Mouse (Mus musculus) forebrain, embryonic 16.5 days (tissue): ENCODE results near the gene Trim47. TPM values are rescaled to one million over a fixed set of nuclear protein-coding genes. Genes with fewer than 3 reads are reported as not detected.

Experiments used
- ATAC-seq: fragments of 200-750 bp; cut with Nextera tagmentation; 2 replicates; pipeline ENCODE4 v1.8.0; 2017; ENCODE audit warnings: mild to moderate bottlenecking, moderate library complexity
- H3K27ac ChIP-seq: fragments of 300-500 bp; sonication (generic); 2 replicates; pipeline ENCODE4 v1.5.1; 2014; ENCODE audit warnings: low read length, control low read depth
- H3K27me3 ChIP-seq: fragments of 300-500 bp; sonication (generic); replicated peaks from 2 replicates; pipeline ENCODE4 v1.6.1; 2014; ENCODE audit warnings: low read length; ENCODE audit not compliant: control insufficient read depth, insufficient read depth
- H3K36me3 ChIP-seq: fragments of 300-500 bp; sonication (generic); 2 replicates; pipeline ENCODE4 v1.6.1; 2014; ENCODE audit not compliant: control insufficient read depth, insufficient read depth
- H3K4me1 ChIP-seq: fragments of 300-500 bp; sonication (generic); replicated peaks from 2 replicates; pipeline ENCODE4 v1.6.1; 2014; ENCODE audit warnings: low read length; ENCODE audit not compliant: control insufficient read depth, insufficient read depth
- H3K4me2 ChIP-seq: fragments of 300-500 bp; sonication (generic); 2 replicates; pipeline ENCODE4 v1.6.1; 2014; ENCODE audit warnings: mild to moderate bottlenecking, low read length, control low read depth
- H3K4me3 ChIP-seq: fragments of 300-500 bp; sonication (generic); replicated peaks from 2 replicates; pipeline ENCODE4 v1.5.1; 2014; ENCODE audit warnings: mild to moderate bottlenecking, low read length, control low read depth
- H3K9ac ChIP-seq: fragments of 300-500 bp; sonication (generic); replicated peaks from 2 replicates; pipeline ENCODE4 v1.6.1; 2014; ENCODE audit warnings: low read depth, low read length, control low read depth
- H3K9me3 ChIP-seq: fragments of 300-500 bp; sonication (generic); 2 replicates; pipeline ENCODE4 v1.6.1; 2016; ENCODE audit warnings: low read length; ENCODE audit not compliant: control insufficient read depth
- WGBS: fragments of 180-500 bp; shearing (Covaris S2); extraction: QIAGEN DNeasy Blood & Tissue Kit; methylation state at CpG from one replicate; pipeline ENCODE4 v1.1.7; 2014; 5-methylcytosine and 5-hydroxymethylcytosine counted together
- polyA plus RNA-seq: library from polyadenylated mRNA; unstranded; fragments of >200 nt; fragmentation: Nextera tagmentation; extraction: Ambion mirVana; gene quantifications from 2 replicates; pipeline ENCODE4 v1.2.1, GENCODE M21; 2015

Gene Trim47
- polyA plus RNA-seq, 1 experiment from 2014 or later: 6.6 TPM

- Histone ChIP-seq H3K9ac (no peak overlapping the region), H3K27ac (no peak overlapping the region), H3K36me3 (peaks cover 17% of the 10 kb centered on the region; the same call in 1 of the 2 replicates), H3K4me3 (no peak overlapping the region), H3K9me3 (no peaks in the 10 kb centered on the region), H3K27me3 (no peaks in the 10 kb centered on the region), H3K4me2 (no peak overlapping the region), H3K4me1 (peaks cover 5% of the 10 kb centered on the region)
- no peak for ATAC-seq
- 83% methylated on average over 7 of the region's 7 CpGs for WGBS
Observed at GRCm38 (mm10) chr11:116076836-116077235, 50.2 kb downstream of the Trim47 start.

- H3K27ac ChIP-seq: no peak overlapping the region
- H3K4me3 ChIP-seq: no peak overlapping the region
- no peak for ATAC-seq
- H3K4me2 ChIP-seq: no peak overlapping the region
- no peak overlapping the region for H3K9ac ChIP-seq
- peaks cover 5% of the 10 kb centered on the region for H3K4me1 ChIP-seq
- H3K9me3 ChIP-seq: no peaks in the 10 kb centered on the region
- no peaks in the 10 kb centered on the region for H3K27me3 ChIP-seq
- 63% methylated on average over 7 of the region's 7 CpGs for WGBS
- peaks cover 15% of the 10 kb centered on the region; the same call in 1 of the 2 replicates for H3K36me3 ChIP-seq
Observed at GRCm38 (mm10) chr11:116076266-116076540, 50.8 kb downstream of the Trim47 start.

GRCm38 (mm10) chr11:116075539-116076265 lies 51.3 kb downstream of the Trim47 start:
- Histone ChIP-seq H3K27me3 (no peaks in the 10 kb centered on the region), H3K9me3 (no peaks in the 10 kb centered on the region), H3K4me3 (no peak overlapping the region), H3K27ac (no peak overlapping the region), H3K9ac (no peak overlapping the region), H3K4me2 (no peak overlapping the region), H3K36me3 (peaks cover 11% of the 10 kb centered on the region; the same call in 1 of the 2 replicates), H3K4me1 (peaks cover 5% of the 10 kb centered on the region)
- 56% methylated on average over 20 of the region's 20 CpGs for WGBS
- no peak for ATAC-seq

DNA sequence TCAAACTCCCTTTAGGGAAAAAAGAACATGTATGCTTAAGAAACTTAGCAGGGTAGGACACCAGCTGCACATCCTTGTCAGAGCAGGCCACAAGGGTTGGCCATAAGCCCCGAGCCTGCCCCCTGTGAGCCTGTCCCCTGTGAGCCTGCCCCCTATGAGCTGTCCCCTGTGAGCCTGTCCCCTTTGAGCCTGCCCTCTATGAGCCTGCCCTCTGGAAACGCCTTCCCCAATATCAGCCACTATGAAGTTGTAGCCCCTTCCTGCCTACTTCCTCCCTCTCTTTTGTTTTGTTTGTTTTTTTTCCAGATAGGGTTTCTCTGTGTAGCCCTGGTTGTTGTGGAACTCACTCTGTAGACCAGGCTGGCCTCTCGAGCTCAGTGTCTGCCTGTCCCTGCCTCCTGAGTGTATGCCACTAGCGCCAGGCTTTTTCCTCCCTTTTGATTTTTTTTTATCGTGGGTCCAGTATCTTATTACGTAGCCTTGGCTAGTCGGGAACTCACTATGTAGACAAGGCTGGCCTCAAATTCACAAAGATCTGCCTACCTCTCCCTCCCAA lies 52.5 kb downstream of the Trim47 start:
- H3K9me3 ChIP-seq: no peaks in the 10 kb centered on the region
- WGBS: 70% methylated on average over 7 of the region's 7 CpGs
- peaks cover 4% of the 10 kb centered on the region; the same call in 1 of the 2 replicates for H3K36me3 ChIP-seq
- no peak overlapping the region for H3K27ac ChIP-seq
- no peak overlapping the region for H3K9ac ChIP-seq
- H3K4me1 ChIP-seq: peaks cover 5% of the 10 kb centered on the region
- ATAC-seq: no peak
- no peak overlapping the region for H3K4me3 ChIP-seq
- H3K4me2 ChIP-seq: no peak overlapping the region
- no peaks in the 10 kb centered on the region for H3K27me3 ChIP-seq

DNA sequence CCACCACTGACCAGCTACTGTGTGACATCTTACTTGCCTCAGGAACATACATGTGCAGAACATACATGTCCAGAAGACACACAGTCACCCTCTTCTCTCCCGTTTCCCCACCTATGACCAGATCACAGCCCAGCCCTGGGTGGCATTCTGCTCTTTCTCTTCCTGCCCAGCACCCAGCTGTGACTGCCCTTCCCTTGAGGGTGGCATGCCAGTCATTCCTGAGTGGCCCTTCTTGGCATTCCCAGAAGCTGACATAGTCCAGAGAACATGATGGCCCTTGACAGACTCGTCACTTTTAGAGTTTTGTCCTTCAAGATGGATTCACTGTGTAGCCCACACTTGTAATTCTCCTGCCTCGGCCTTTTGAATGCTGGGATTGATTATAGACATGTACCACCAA lies 54.4 kb downstream of the Trim47 start:
- Histone ChIP-seq H3K27ac (no peak overlapping the region), H3K9ac (no peak overlapping the region), H3K9me3 (no peaks in the 10 kb centered on the region), H3K4me3 (no peak overlapping the region), H3K36me3 (no peaks in the 10 kb centered on the region), H3K4me1 (no peaks in the 10 kb centered on the region), H3K27me3 (no peaks in the 10 kb centered on the region), H3K4me2 (no peak overlapping the region)
- WGBS: 83% methylated on average over 3 of the region's 3 CpGs
- ATAC-seq: no peak

GRCm38 (mm10) chr11:116071510-116071909 lies 55.5 kb downstream of the Trim47 start:
- no peaks in the 10 kb centered on the region for H3K27me3 ChIP-seq
- H3K36me3 ChIP-seq: no peaks in the 10 kb centered on the region
- H3K9ac ChIP-seq: no peak overlapping the region
- H3K4me2 ChIP-seq: no peak overlapping the region
- 67% methylated on average over 5 of the region's 5 CpGs for WGBS
- H3K9me3 ChIP-seq: no peaks in the 10 kb centered on the region
- no peak overlapping the region for H3K27ac ChIP-seq
- H3K4me1 ChIP-seq: no peaks in the 10 kb centered on the region
- no peak for ATAC-seq
- H3K4me3 ChIP-seq: no peak overlapping the region

DNA sequence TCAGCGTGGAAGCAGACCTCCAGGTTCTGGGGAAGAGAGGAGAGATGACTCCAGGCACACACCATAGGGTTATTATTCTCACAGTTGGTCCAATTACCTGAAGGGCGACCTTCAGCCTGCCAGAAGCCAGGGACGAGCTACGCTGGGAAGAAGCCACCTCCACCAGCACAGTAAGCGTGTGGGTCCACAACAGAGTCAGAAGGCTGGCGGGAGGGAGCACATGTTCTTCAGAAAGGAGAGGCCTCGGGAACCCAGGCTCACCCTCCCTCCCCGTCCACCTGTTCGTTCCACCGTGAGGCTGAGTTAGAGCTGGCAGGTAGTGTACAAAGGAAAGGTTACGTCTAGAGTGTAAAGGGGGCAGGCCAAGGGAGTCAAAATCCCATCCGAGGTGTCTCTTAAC lies 61.7 kb downstream of the Trim47 start:
- no peak for ATAC-seq
- H3K27me3 ChIP-seq: no peaks in the 10 kb centered on the region
- H3K4me3 ChIP-seq: no peak overlapping the region
- WGBS: 86% methylated on average over 12 of the region's 12 CpGs
- H3K36me3 ChIP-seq: no peaks in the 10 kb centered on the region; the same call in 1 of the 2 replicates
- no peak overlapping the region for H3K4me2 ChIP-seq
- H3K27ac ChIP-seq: no peak overlapping the region
- no peaks in the 10 kb centered on the region; the same call in 1 of the 2 replicates for H3K4me1 ChIP-seq
- no peaks in the 10 kb centered on the region for H3K9me3 ChIP-seq
- no peak overlapping the region for H3K9ac ChIP-seq

- no peak overlapping the region for H3K4me3 ChIP-seq
- H3K4me1 ChIP-seq: no peaks in the 10 kb centered on the region; the same call in 1 of the 2 replicates
- H3K4me2 ChIP-seq: no peak overlapping the region
- ATAC-seq: no peak
- H3K9me3 ChIP-seq: no peaks in the 10 kb centered on the region
- 71% methylated on average over 23 of the region's 23 CpGs for WGBS
- H3K27me3 ChIP-seq: no peaks in the 10 kb centered on the region
- no peak overlapping the region for H3K27ac ChIP-seq
- H3K9ac ChIP-seq: no peak overlapping the region
- H3K36me3 ChIP-seq: peaks cover 8% of the 10 kb centered on the region
Observed at GRCm38 (mm10) chr11:116064187-116064867, 62.7 kb downstream of the Trim47 start.

GRCm38 (mm10) chr11:116063562-116063961 lies 63.4 kb downstream of the Trim47 start:
- no peaks in the 10 kb centered on the region; the same call in 1 of the 2 replicates for H3K4me1 ChIP-seq
- no peaks in the 10 kb centered on the region for H3K9me3 ChIP-seq
- peak; percentile 52 for ATAC-seq
- H3K4me2 ChIP-seq: no peak overlapping the region
- no peaks in the 10 kb centered on the region for H3K27me3 ChIP-seq
- WGBS: 55% methylated on average over 13 of the region's 13 CpGs
- peak overlapping the region; percentile 28; the same call in 1 of the 2 replicates for H3K27ac ChIP-seq
- H3K9ac ChIP-seq: no peak overlapping the region; the same call in 1 of the 2 replicates
- no peak overlapping the region for H3K4me3 ChIP-seq
- H3K36me3 ChIP-seq: peaks cover 11% of the 10 kb centered on the region
